Mouse (Mus musculus) adrenal gland, postnatal 4 days (tissue): ENCODE measurements around the gene Vmn1r5. TPM values are rescaled to one million over a fixed set of nuclear protein-coding genes. Genes with fewer than 3 reads are reported as not detected.
"Not testable (repeated sequence)": the region's sequence is repeated elsewhere in the genome, so short reads cannot be mapped to it uniquely, and the experiment has no call there.

Source experiments
- DNase-seq, 2 experiments: peaks; one replicate each; pipeline ENCODE4 v3.0.0; 2021 to 2022; ENCODE audit warnings: low spot score in 2 of 2, mixed read lengths in 2 of 2
- long read RNA-seq, 2 experiments: library from polyadenylated mRNA; stranded (forward); transcript quantifications; one replicate each; pipeline ENCODE4 v2.0.0; 2021
- total RNA-seq, 2 experiments: library from RNA; stranded (reverse); gene quantifications; 2 replicates each; pipeline ENCODE4 v1.2.3; 2021

Vmn1r5 gene
- total RNA-seq = not detected
- long read RNA-seq, experiment 1 = 0 reads
- long read RNA-seq, experiment 2 = 0 reads

- no peak for DNase-seq
Observed at GRCm38 (mm10) chr6:56969973-56970372, at the start of gene Vmn1r5. Gene Vmn1r5, plus strand, starts transcription at chr6:56970273.

- no peak for DNase-seq
Observed at GRCm38 (mm10) chr6:56923331-56923725, 46.7 kb upstream of the Vmn1r5 start.

GRCm38 (mm10) chr6:56923726-56924707 is 46.1 kb upstream of the Vmn1r5 start, which contains the start of the genes Nt5c3 and Vmn1r4:
Gene Nt5c3, minus strand, starts transcription at chr6:56923932.
Gene Vmn1r4, plus strand, starts transcription at chr6:56924015.
- DNase-seq = peak; percentile 84 to 85

GRCm38 (mm10) chr6:56931648-56932415 is 38.2 kb upstream of the Vmn1r5 start:
- no peak for DNase-seq

GRCm38 (mm10) chr6:56932464-56932863 is 37.6 kb upstream of the Vmn1r5 start:
- no peak for DNase-seq

- DNase-seq = no peak
Observed at GRCm38 (mm10) chr6:56934366-56934765, 35.7 kb upstream of the Vmn1r5 start.

GRCm38 (mm10) chr6:56956436-56956835 is 13.6 kb upstream of the Vmn1r5 start:
- no peak for DNase-seq

GRCm38 (mm10) chr6:56996943-56997342 is 26.9 kb downstream of the Vmn1r5 start, which contains the start of gene Vmn1r6:
Gene Vmn1r6, plus strand, starts transcription at chr6:56997243.
- no peak for DNase-seq

GRCm38 (mm10) chr6:57025224-57025623 is 55.2 kb downstream of the Vmn1r5 start, which contains the start of gene Vmn1r7:
Gene Vmn1r7, minus strand, starts transcription at chr6:57025324.
- not testable (repeated sequence) for DNase-seq

- no peak for DNase-seq
Observed at GRCm38 (mm10) chr6:57031984-57032383, 61.9 kb downstream of the Vmn1r5 start, which contains the start of gene Vmn1r8. Gene Vmn1r8, plus strand, starts transcription at chr6:57032284.

GRCm38 (mm10) chr6:57034674-57035073 is 64.6 kb downstream of the Vmn1r5 start:
- DNase-seq = no peak

Other genes with a start within 250 kb of the Vmn1r5 start
- gene Kbtbd2, start 172.5 kb upstream of the Vmn1r5 start, total RNA-seq = 10 to 100 TPM; 47.8 to 50.0 TPM
- gene Fkbp9, start 138.2 kb upstream of the Vmn1r5 start, total RNA-seq = 100 to 1,000 TPM; 108 to 112 TPM
- 10 to 100 TPM; 36.2 to 41.8 TPM for gene Nt5c3, start 46.3 kb upstream of the Vmn1r5 start, total RNA-seq
- gene Vmn1r4, start 46.3 kb upstream of the Vmn1r5 start, total RNA-seq = under 1 TPM; 0.54 to 0.56 TPM
- gene Vmn1r6, start 27.0 kb downstream of the Vmn1r5 start, total RNA-seq = under 1 TPM in 1 of 2 experiments, not detected in 1; 0.03 TPM
- gene Vmn1r7, start 55.1 kb downstream of the Vmn1r5 start, total RNA-seq = not detected
- not detected for gene Vmn1r8, start 62.0 kb downstream of the Vmn1r5 start, total RNA-seq
- gene Vmn1r9, start 96.5 kb downstream of the Vmn1r5 start, total RNA-seq = not detected
- gene Vmn1r10, start 139.2 kb downstream of the Vmn1r5 start, total RNA-seq = not detected
- gene Vmn1r11, start 163.2 kb downstream of the Vmn1r5 start, total RNA-seq = not detected
- gene Vmn1r12, start 186.6 kb downstream of the Vmn1r5 start, total RNA-seq = not detected
- gene Vmn1r13, start 233.0 kb downstream of the Vmn1r5 start, total RNA-seq = not detected